Mouse (Mus musculus) gastrocnemius, postnatal 10 days (tissue): Measurements from ENCODE around the gene Trip4. TPM values are rescaled to one million over a fixed set of nuclear protein-coding genes. Genes with fewer than 3 reads are reported as not detected.
A peak's percentile ranks its signal among the peaks of the same experiment; 100 is the strongest.
"Not testable (repeated sequence)": the region's sequence is repeated elsewhere in the genome, so short reads cannot be mapped to it uniquely, and the experiment has no call there.

Source experiments
- DNase-seq: peaks from one replicate; pipeline ENCODE4 v3.0.0; 2021; ENCODE audit warnings: mixed read lengths
- total RNA-seq, 2 experiments: library from RNA; stranded (reverse); gene quantifications; 2 replicates each; pipeline ENCODE4 v1.2.3; 2021

The Trip4 gene
- total RNA-seq, 2 experiments from 2014 or later, result 18.0 to 18.3 TPM

DNA sequence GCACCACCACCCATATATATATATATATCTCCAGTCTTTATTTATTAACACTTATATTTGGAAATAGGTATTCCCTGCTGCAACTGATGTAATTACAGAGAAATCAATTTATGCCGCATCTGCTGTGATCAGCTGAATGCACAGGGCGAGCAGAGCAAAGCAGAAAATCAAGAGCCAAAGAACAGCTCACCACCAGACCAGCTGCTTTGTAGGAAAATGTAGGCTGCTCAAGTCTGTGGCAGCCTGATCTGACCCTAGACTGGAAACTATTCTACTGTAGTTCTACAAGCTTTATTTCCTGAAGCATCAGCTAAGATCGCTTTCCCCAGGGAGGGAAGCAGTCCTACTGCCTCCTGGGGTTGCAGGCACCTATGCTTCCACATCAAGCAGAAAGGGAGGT is 115.1 kb downstream of the Trip4 start:
- DNase-seq, result no peak

DNA sequence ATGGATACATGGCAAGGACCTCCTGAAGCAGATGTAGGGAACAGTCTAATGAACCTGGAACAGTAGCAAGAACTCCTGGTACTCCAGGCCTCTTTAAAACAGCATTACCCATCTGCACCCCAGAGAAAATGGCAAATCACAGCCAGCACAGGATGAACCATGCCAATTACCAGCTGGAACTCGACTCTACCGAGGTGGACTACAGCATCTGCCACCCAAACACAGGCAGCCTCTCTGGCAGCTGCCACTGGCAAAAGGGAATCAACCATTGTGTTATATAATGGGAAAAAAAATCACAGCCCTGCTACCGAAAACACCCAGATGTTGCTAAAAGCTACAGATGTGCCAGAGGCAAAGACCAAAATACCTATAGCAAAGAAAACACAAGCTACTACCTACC is 115.5 kb downstream of the Trip4 start:
- DNase-seq, result peak; percentile 5

DNA sequence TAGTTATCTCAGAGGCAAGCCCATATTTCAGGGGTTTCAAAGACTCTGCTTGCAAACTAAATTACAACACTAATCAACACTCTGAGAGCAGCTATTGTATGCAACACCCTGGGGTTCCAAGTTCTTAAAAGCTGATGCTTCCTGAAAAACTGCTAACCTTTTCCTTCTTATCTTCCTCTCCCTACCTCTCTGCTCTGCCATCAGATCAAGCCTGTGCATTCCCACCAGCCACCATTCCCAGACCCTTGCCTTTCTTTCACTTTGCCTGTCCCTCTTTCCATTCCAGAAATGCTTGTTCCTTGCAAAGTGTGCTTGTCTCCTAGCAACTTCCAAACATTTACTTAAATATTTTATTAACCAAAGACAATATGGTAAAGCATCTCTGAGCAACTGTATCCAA is 116.7 kb downstream of the Trip4 start:
- DNase-seq, result no peak

DNA sequence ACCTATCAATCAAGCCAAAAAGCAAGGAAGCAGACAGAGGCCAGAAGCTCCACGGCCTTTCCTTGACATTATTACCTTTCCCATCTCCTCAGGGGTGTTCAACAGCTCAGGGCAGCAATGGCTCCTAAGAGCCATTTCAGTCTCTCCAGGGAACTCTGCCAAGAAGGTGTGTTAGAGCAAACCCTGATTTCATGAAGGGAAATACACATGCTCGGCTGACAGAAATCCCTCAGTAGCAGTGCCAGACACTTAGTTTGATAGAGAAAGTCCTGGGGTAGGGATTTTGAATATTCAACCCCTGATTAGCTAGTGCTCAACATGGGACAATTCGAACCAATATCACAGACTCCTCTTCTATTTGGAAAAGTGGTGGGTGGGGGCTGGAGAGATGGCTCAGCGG is 117.5 kb downstream of the Trip4 start:
- DNase-seq, result no peak

DNA sequence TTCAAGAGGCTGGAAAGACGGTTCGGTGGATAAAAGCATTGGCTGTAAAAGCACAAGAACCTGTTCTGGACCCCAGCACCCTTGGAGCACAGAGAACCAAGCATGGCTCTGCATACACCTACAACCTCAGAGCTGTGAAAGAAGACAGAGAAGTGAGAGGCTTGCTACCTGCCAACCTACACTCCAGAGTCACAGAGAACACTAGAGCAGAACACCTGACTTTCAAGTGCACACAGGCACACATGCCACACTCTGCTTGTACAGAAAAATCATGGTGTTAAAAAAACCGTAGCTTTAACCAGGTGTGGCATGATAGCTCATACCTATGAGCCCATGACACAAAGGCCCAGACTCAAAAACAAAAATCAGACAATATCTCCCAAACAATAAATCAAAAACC is 118.8 kb downstream of the Trip4 start:
- no peak for DNase-seq

DNA sequence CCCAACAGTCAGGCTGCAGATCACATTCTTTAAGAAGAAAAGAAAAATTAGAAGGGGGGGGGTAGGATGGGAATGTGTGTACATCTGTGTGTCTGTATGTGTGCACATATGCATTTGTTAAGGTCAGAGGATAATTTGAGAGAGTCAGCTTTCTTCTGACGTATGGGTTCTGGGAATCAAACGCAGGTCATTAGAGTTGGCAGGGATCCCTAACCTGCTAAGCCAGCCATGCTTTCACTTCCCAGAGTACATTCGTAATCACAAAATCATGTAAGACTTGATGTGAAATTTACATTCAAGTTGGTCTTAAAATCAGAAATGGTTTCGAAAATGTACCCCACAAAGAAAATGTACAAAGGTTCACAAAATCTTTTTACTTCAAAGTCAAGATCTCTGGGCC is 120.0 kb downstream of the Trip4 start:
- DNase-seq, result no peak

DNA sequence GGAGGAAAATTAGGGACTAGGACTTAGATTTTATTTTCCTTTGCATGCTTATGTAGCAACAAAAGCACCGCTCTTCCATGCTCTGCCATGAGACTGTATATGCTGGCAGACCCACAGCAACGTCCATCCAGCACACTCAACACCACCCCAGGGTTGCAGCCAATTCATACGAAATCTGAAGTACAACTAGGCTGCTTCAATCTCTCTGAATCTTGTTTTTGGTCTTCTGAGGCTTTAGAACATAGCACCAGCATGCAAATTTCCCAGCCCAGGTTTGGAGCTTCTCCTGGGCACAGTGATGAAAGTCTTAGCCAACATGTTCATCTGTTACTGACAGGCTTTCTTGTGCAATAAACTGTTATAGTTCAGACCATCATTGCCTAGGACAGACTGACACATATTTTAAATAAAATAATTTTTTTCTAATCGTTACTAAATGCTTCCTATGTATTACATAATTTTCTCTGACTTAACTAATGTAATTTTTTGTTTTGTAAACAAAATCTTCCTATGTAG is 120.7 kb downstream of the Trip4 start:
- no peak for DNase-seq

DNA sequence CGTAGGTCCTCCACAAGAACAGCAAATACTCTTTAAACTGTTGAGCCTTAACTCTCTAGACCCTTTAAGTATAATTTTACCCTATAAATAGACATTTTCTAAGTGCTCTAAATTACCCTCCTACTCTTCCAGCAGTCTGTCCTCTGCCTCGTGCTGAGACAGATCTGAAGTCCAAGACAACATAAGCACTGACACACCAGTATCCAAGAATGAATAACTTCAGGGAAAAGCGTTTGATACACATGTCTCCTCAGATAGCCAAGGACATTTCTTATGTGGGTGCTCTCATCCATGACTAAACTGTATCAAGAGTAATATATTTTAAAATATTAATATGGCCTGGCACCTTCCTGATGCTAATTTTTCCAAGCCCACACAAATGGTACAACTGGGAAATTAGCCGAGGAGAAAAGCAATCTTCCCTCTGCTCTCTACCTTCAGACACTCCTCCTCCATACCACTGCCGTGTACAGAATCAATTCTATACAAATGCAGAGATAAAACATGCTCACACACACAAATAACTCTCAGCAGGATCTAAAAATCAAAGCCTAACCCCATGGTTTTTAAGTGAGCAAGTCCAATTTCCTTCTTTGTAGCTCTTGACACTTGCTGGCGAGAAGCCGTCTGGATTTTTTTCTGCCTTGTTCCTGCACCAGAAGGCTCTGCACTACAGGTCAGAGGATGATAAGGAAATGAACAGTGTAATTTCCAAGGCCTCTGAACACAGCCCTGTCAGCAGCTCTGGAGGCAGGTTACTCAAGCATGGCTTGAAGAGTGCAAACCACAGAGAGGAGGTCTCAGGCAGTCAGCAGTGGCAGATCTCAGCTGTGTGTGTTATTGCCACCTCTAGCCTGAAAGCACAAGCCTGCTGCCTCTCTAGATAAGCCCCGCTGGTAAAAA is 121.5 kb downstream of the Trip4 start:
- DNase-seq, result no peak

DNA sequence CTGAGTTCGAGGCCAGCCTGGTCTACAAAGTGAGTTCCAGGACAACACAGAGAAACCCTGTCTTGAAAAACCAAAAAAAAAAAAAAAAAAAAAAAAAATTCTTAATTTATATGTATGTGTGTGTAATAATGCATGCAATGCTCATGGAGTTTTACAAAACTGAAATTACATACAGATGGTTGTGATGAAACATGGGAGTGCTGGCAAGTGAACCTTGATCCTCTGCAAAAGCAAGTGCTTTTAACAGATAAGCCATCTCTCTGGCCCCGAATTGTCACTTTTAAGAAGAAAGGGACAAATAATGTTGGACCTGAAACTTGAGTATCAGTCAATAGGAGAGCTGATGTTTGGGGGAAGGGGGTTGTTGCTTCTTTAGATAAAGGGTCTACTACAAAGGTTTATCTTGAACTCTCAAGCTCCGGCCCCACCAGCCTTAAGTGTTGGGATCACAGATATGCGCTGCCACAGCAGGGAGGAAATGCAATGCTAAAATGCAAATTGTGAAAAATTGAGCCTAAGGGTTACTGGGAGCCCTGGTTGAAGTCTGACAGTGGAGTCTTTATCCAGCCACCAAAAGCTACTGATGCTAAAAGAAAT is 122.7 kb downstream of the Trip4 start:
- DNase-seq, result no peak

DNA sequence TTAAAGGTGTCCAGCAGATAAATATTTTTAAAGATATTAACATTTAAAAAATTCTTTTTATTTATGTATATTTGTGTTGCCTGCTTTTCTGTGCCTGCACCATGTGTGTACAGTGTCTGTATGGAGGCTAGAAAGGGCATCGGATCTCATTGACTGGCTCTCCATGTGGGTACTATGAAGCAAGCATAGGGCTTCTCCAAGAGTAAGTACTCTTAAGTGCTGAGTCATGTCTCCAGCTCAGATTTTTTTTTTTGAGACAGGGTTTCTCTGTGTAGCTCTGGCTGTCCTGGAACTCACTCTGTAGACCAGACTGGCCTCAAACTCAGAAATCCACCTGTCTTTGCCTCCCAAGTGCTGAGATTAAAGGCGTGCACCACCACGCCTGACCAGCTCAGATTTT is 129.0 kb downstream of the Trip4 start:
- DNase-seq, result not testable (repeated sequence)

Other genes starting within 250 kb of the Trip4 start
- 100 to 1,000 TPM; 248 to 260 TPM for gene Oaz2, start 240.8 kb downstream of the Trip4 start, total RNA-seq
- 10 to 100 TPM; 23.0 to 28.2 TPM for gene Zfp609, start 81.2 kb downstream of the Trip4 start, total RNA-seq
- 10 to 100 TPM in 1 of 2 experiments, 1 to 10 TPM in 1; 9.2 to 10.9 TPM for gene Pclaf, start 18.6 kb downstream of the Trip4 start, total RNA-seq
- 10 to 100 TPM in 1 of 2 experiments, 1 to 10 TPM in 1; 7.2 to 12.4 TPM for gene Csnk1g1, start 130 bp upstream of the Trip4 start, total RNA-seq
- 100 to 1,000 TPM; 204 to 237 TPM for gene Ppib, start 151.4 kb upstream of the Trip4 start, total RNA-seq
- 1 to 10 TPM in 1 of 2 experiments, under 1 TPM in 1; 0.80 to 1.4 TPM for gene Snx22, start 160.9 kb upstream of the Trip4 start, total RNA-seq
- 10 to 100 TPM; 36.4 to 42.5 TPM for gene Snx1, start 217.8 kb upstream of the Trip4 start, total RNA-seq
- 10 to 100 TPM; 39.6 to 46.0 TPM for gene Ciao2a, start 217.8 kb upstream of the Trip4 start, total RNA-seq
- gene Dapk2, start 249.4 kb upstream of the Trip4 start, total RNA-seq, result 10 to 100 TPM; 15.5 to 19.1 TPM